ENCODE assay signal across 8 mouse cellular contexts in the genomic region with DNA sequence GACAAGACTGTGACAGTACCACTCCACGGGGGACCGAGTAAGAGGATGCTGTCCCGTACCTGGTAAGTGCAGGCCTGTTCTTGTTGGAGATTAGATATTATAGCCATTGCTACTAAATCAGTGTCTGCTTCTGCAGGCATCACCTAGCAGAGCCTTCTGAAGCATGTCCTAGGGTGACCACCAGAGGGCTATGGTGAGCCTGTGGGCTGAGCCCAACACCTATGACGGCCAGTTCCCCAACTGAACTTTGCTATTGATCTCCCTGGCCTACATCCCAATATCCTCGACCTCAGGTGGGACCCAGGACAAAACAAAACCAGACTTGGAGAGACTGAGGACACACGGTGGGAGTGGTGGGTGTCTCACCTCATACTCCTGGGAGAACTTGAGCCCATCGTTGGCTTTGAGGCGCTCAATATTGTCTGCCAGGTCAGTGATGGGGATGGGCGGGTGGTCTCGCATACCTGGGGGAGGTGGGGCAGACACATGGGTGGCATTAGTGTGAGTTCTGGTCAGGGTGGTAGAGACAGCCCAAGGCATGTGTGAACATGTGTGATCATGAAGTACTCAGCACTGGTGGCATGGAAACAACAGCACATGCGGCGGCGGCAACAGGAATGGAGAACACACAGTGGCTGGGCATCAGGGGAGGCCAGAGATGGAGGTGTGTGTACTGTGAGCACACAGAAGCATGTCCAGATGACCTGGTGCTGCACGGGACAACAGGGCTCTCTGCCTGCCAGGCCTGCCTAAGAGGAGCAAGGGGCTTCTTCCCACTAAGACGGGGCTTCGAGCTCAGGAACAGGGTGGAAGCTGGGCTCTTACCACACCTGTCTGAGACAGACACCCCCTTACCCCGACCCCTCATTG. TPM values are rescaled to one million over a fixed set of nuclear protein-coding genes. Genes with fewer than 3 reads are reported as not detected.
DNase-seq lines count a peak whose midpoint lies in the region; ATAC-seq and TF ChIP-seq lines count a peak whose summit lies in the region.

No protein-coding gene starts in this region.

- 84% methylated on average over 17 of the region's 17 CpGs for WGBS in embryonic facial prominence, embryonic 14.5 days
- WGBS in kidney, embryonic 15.5 days, result 81% methylated on average over 17 of the region's 17 CpGs
- WGBS in liver, adult 2 months, result 51% methylated on average over 17 of the region's 17 CpGs

- no peaks in the 10 kb centered on the region for H3K9me3 ChIP-seq in embryonic facial prominence, embryonic 14.5 days (ENCODE audit: control insufficient read depth, low read length)
- no peaks in the 10 kb centered on the region for H3K9me3 ChIP-seq in kidney, embryonic 15.5 days (replicated peaks)

- peaks cover 99% of the 10 kb centered on the region for H3K36me3 ChIP-seq in embryonic facial prominence, embryonic 14.5 days (ENCODE audit: control insufficient read depth, insufficient read depth, low read length)
- H3K36me3 ChIP-seq in kidney, embryonic 15.5 days, result peaks cover 100% of the 10 kb centered on the region
- peaks cover 8% of the 10 kb centered on the region; the same call in 1 of the 2 replicates for H3K36me3 ChIP-seq in liver, adult 2 months (ENCODE audit: control insufficient read depth, insufficient read depth, low read length)

- peak; percentile 98 for TF ChIP-seq CTCF in liver, adult 2 months (IDR thresholded peaks at IDR 0.05; ENCODE audit: low read depth, low read length)

- H3K9ac ChIP-seq in embryonic facial prominence, embryonic 14.5 days (ENCODE audit: low read depth, low read length), result no peak overlapping the region
- H3K9ac ChIP-seq in kidney, embryonic 15.5 days, result no peak overlapping the region
- 0 out of 2 replicates have a peak overlapping the region, but pooled peaks have one; percentile 4 for H3K9ac ChIP-seq in liver, adult 2 months (ENCODE audit: low read depth, low read length)

- H3K4me3 ChIP-seq in embryonic facial prominence, embryonic 14.5 days (ENCODE audit: low read depth, low read length), result no peak overlapping the region
- H3K4me3 ChIP-seq in kidney, embryonic 15.5 days (replicated peaks), result no peak overlapping the region
- no peak overlapping the region for H3K4me3 ChIP-seq in liver, adult 2 months (ENCODE audit: insufficient read depth, low read depth, low read length)

- no peak overlapping the region for H3K4me2 ChIP-seq in embryonic facial prominence, embryonic 14.5 days (ENCODE audit: low read depth, low read length)
- no peak overlapping the region for H3K4me2 ChIP-seq in kidney, embryonic 15.5 days

- no peaks in the 10 kb centered on the region for H3K27me3 ChIP-seq in embryonic facial prominence, embryonic 14.5 days (replicated peaks; ENCODE audit: control insufficient read depth, insufficient read depth, low read length)
- H3K27me3 ChIP-seq in kidney, embryonic 15.5 days, result no peaks in the 10 kb centered on the region
- no peaks in the 10 kb centered on the region for H3K27me3 ChIP-seq in liver, adult 2 months (ENCODE audit: control insufficient read depth, insufficient read depth, low read length)

- peak; percentile 36 to 43 for DNase-seq in CD8-positive naive resting alpha-beta T cell, adult 2 months (ENCODE audit: low read depth in 2 of 2, low spot score in 2 of 2)
- peak; percentile 87 for DNase-seq in adrenal gland, postnatal 10 days
- DNase-seq in embryonic facial prominence, embryonic 14.5 days (ENCODE audit: low spot score), result peak; percentile 35
- peak; percentile 14 to 53 for DNase-seq in heart, adult 9 months (ENCODE audit: low spot score in 2 of 2)
- peak; percentile 84 for DNase-seq in liver, adult 2 months (ENCODE audit: extremely low read depth, low read depth, low spot score)
- DNase-seq in naive thymus-derived CD4-positive, alpha-beta T cell, adult 2 months (ENCODE audit: low read depth), result peak; percentile 72
- DNase-seq in thymus, postnatal 0 days (ENCODE audit: low spot score), result peak; percentile 50

- H3K27ac ChIP-seq in embryonic facial prominence, embryonic 14.5 days (replicated peaks; ENCODE audit: low read depth, low read length), result no peak overlapping the region
- no peak overlapping the region for H3K27ac ChIP-seq in kidney, embryonic 15.5 days
- H3K27ac ChIP-seq in liver, adult 2 months (replicated peaks; ENCODE audit: insufficient read depth, low read depth, low read length), result peak overlapping the region; percentile 6

- no peak for TF ChIP-seq POLR2A in liver, adult 2 months (IDR thresholded peaks at IDR 0.05; ENCODE audit: extremely low read depth, insufficient read depth, low read length)

- ATAC-seq in embryonic facial prominence, embryonic 14.5 days (ENCODE audit: low read depth), result peak; percentile 41
- peak; percentile 27; the same call in 1 of the 2 replicates for ATAC-seq in kidney, embryonic 15.5 days (replicated peaks; ENCODE audit: low FRiP score)

- H3K79me2 ChIP-seq in liver, adult 2 months (ENCODE audit: control insufficient read depth, insufficient read depth, low read length), result no peaks in the 10 kb centered on the region

- no peaks in the 10 kb centered on the region for H3K4me1 ChIP-seq in embryonic facial prominence, embryonic 14.5 days (ENCODE audit: control insufficient read depth, insufficient read depth, low read length)
- H3K4me1 ChIP-seq in kidney, embryonic 15.5 days, result no peaks in the 10 kb centered on the region
- peaks cover 22% of the 10 kb centered on the region for H3K4me1 ChIP-seq in liver, adult 2 months (ENCODE audit: control insufficient read depth, insufficient read depth, low read length)

RNA-seq across cellular contexts. Expression of gene Kdm4a, which starts 37.1 kb away (rescaled TPM):
- total RNA-seq in adrenal gland, postnatal 10 days (2021), result 10 to 100 TPM; 34.6 to 47.5 TPM
- polyA plus RNA-seq in embryonic facial prominence, embryonic 14.5 days (2014; fragmentation: Nextera tagmentation; extraction: Ambion mirVana), result 35.1 and 39.1 TPM in 2 replicates
- polyA plus RNA-seq in kidney, embryonic 15.5 days (2015; fragmentation: Nextera tagmentation; extraction: Ambion mirVana), result 39.5 and 40.8 TPM in 2 replicates
- total RNA-seq in liver, adult 2 months (2014; rRNA removed), result 10.5 and 14.2 TPM in 2 replicates
- polyA plus RNA-seq in liver, adult 2 months (2012; rRNA removed), result 10.9 and 15.3 TPM in 2 replicates
- polyA plus RNA-seq in thymus, postnatal 0 days (2015; fragmentation: Nextera tagmentation; extraction: Ambion mirVana), result 29.8 and 34.0 TPM in 2 replicates

Comparison
In these comparisons a context has a peak if more than half of its experiments do, and no peak if none do; other contexts are left out.
1. DNase-seq: peak in every context shown above with its lines; median percentile 87 in adrenal gland, postnatal 10 days; 84 in liver, adult 2 months; 72 in naive thymus-derived CD4-positive, alpha-beta T cell, adult 2 months; 50 in thymus, postnatal 0 days; 40 in CD8-positive naive resting alpha-beta T cell, adult 2 months; 35 in embryonic facial prominence, embryonic 14.5 days; 34 in heart, adult 9 months.